Mouse (Mus musculus): Measurements from ENCODE around the gene Limd2.

Gene Limd2

DNA sequence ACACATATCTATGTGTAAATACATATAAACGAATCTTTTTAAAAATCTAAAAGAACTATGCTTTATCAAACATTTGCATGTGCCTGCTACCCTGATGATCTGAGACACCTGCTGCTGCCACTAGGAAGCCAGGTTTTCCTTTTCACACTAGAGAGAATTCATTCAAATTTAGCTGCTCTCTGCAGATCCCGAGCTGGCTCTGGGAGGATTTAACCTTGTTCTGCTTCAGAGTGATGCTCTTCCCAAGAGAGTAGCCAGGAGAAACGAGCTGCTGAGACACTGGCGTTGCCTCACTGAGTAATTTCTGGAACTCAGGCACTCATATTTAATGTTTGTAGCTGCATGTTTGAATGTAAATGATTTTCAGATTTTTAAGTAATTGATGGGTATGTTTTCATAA is 35.9 kb downstream of the Limd2 start:
- DNase-seq (ENCODE audit: low read depth): no peak

DNA sequence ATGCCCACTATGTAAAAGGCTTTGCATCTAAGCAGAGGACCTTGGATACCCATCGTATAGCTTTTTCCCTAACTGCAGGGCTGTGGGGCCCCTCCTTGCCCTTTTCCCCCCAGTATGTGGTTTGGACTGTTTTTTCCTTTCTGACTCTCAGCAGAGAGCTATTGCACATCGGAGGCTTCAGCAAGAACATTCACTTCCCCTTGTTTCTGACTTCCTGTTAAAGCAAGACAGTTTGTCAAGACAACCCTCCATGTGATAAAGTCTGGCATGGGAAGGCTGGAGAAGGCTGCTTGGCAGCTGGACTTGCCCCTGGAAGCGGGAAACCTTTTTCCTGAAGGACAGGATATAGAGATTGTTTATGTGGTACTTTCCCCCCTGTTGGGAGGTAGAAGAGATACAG is 37.9 kb downstream of the Limd2 start:
- no peak for DNase-seq (ENCODE audit: low read depth)

DNA sequence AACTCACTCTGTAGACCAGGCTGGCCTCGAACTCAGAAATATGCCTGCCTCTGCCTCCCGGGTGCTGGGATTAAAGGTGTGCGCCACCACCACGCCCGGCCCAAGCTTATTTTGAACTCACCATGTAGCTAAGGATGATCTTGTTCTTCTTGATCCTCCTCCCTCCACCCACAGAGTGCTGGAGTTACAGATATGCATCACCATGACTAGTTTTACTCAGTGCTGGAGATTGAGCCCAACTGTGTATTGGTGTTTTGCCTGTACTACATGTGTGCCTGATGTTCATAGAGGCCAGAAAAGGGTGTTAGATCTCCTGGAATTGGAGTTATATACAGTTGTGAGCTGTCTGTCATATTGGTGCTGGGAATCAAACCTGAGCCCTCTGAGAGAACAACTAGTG is 38.4 kb downstream of the Limd2 start:
- no peak for DNase-seq (ENCODE audit: low read depth)

DNA sequence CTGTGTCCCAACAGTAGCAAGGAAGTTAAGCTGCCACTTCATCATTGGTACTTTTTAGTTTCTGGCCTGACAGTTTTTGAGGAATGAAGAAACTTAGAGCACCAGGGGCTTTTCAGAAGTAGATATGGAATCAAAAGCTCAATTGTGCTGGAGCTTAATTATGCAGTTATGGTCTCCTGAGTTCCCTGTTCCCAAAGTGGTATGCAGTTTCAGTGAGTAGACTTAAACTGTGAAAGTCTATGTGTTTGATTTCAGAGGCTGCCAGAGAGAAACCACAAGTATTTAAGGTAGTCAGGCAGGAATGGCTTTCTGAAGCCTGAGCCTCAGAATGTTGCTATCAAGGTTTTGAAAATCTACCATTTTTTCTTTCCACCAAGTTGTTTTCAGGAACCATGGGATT is 49.0 kb downstream of the Limd2 start:
- DNase-seq (ENCODE audit: low read depth): peak; percentile 57

Measured in fibroblast of lung, adult 2 months (primary cell).